Mouse (Mus musculus) lung, postnatal 10 days (tissue): ENCODE data around the gene Arhgap6.

Experiments
- DNase-seq: peaks from one replicate; pipeline ENCODE4 v3.0.0; 2021

Arhgap6 gene

GRCm38 (mm10) chrX:169007066-169007465 is 212.2 kb downstream of the Arhgap6 start:
- DNase-seq, result no peak

GRCm38 (mm10) chrX:169012701-169013100 is 217.8 kb downstream of the Arhgap6 start:
- no peak for DNase-seq

- DNase-seq, result no peak
Measured at GRCm38 (mm10) chrX:169034390-169034789, 239.5 kb downstream of the Arhgap6 start.

- peak; percentile 87 for DNase-seq
Measured at GRCm38 (mm10) chrX:169036403-169037296, 241.8 kb downstream of the Arhgap6 start.

- no peak for DNase-seq
Measured at GRCm38 (mm10) chrX:169037401-169037800, 242.5 kb downstream of the Arhgap6 start.

GRCm38 (mm10) chrX:169043872-169044271 is 249.0 kb downstream of the Arhgap6 start:
- DNase-seq, result no peak

- no peak for DNase-seq
Measured at GRCm38 (mm10) chrX:169047595-169047994, 252.7 kb downstream of the Arhgap6 start.

GRCm38 (mm10) chrX:169049550-169049949 is 254.7 kb downstream of the Arhgap6 start:
- DNase-seq, result peak; percentile 1

GRCm38 (mm10) chrX:169053907-169054476 is 259.1 kb downstream of the Arhgap6 start:
- peak; percentile 14 for DNase-seq

- DNase-seq, result no peak
Measured at GRCm38 (mm10) chrX:169062555-169062954, 267.7 kb downstream of the Arhgap6 start.

GRCm38 (mm10) chrX:169065298-169065697 is 270.4 kb downstream of the Arhgap6 start:
- DNase-seq, result no peak

- DNase-seq, result no peak
Measured at GRCm38 (mm10) chrX:169065922-169066321, 271.0 kb downstream of the Arhgap6 start.

- no peak for DNase-seq
Measured at GRCm38 (mm10) chrX:169075020-169075419, 280.1 kb downstream of the Arhgap6 start.

- DNase-seq, result no peak
Measured at GRCm38 (mm10) chrX:169081609-169082008, 286.7 kb downstream of the Arhgap6 start.

GRCm38 (mm10) chrX:169085871-169086270 is 291.0 kb downstream of the Arhgap6 start:
- DNase-seq, result peak; percentile 64

GRCm38 (mm10) chrX:169089221-169089620 is 294.3 kb downstream of the Arhgap6 start:
- DNase-seq, result peak; percentile 33

- DNase-seq, result no peak
Measured at GRCm38 (mm10) chrX:169094601-169095000, 299.7 kb downstream of the Arhgap6 start.

GRCm38 (mm10) chrX:169095584-169095983 is 300.7 kb downstream of the Arhgap6 start:
- DNase-seq, result no peak

- DNase-seq, result no peak
Measured at GRCm38 (mm10) chrX:169102665-169103064, 307.8 kb downstream of the Arhgap6 start.

GRCm38 (mm10) chrX:169106048-169106622 is 311.2 kb downstream of the Arhgap6 start:
- DNase-seq, result no peak

GRCm38 (mm10) chrX:169107372-169107771 is 312.5 kb downstream of the Arhgap6 start:
- DNase-seq, result no peak

- no peak for DNase-seq
Measured at GRCm38 (mm10) chrX:169110031-169110430, 315.1 kb downstream of the Arhgap6 start.

- peak; percentile 79 for DNase-seq
Measured at GRCm38 (mm10) chrX:169112662-169113061, 317.8 kb downstream of the Arhgap6 start.
